Mouse (Mus musculus) CD4-positive helper T cell, adult 2 months (primary cell): Measurements from ENCODE around the gene Gas7.

ENCODE experiments used
- DNase-seq: peaks from one replicate; pipeline ENCODE4 v3.0.0-alpha.2; 2012; ENCODE audit warnings: low read depth, missing footprints, low spot score

The Gas7 gene

GRCm38 (mm10) chr11:67616557-67617239, 161.5 kb downstream of the Gas7 start:
- no peak for DNase-seq

- DNase-seq: no peak
Observed at GRCm38 (mm10) chr11:67622340-67622739, 167.1 kb downstream of the Gas7 start.

GRCm38 (mm10) chr11:67627179-67627578, 171.9 kb downstream of the Gas7 start:
- DNase-seq: no peak

GRCm38 (mm10) chr11:67628522-67628921, 173.3 kb downstream of the Gas7 start:
- DNase-seq: no peak

GRCm38 (mm10) chr11:67632906-67633305, 177.7 kb downstream of the Gas7 start:
- DNase-seq: no peak

GRCm38 (mm10) chr11:67633620-67634229, 178.5 kb downstream of the Gas7 start:
- peak; percentile 11 for DNase-seq

GRCm38 (mm10) chr11:67636201-67636600, 181.0 kb downstream of the Gas7 start:
- DNase-seq: no peak

- DNase-seq: no peak
Observed at GRCm38 (mm10) chr11:67636905-67637586, 181.8 kb downstream of the Gas7 start.

GRCm38 (mm10) chr11:67638401-67638800, 183.2 kb downstream of the Gas7 start:
- no peak for DNase-seq

GRCm38 (mm10) chr11:67640299-67640698, 185.1 kb downstream of the Gas7 start:
- DNase-seq: no peak

- no peak for DNase-seq
Observed at GRCm38 (mm10) chr11:67642421-67642820, 187.2 kb downstream of the Gas7 start.

GRCm38 (mm10) chr11:67642835-67643234, 187.6 kb downstream of the Gas7 start:
- no peak for DNase-seq

- DNase-seq: no peak
Observed at GRCm38 (mm10) chr11:67643465-67643864, 188.2 kb downstream of the Gas7 start.

GRCm38 (mm10) chr11:67644632-67645149, 189.5 kb downstream of the Gas7 start:
- no peak for DNase-seq

- DNase-seq: no peak
Observed at GRCm38 (mm10) chr11:67647745-67648144, 192.5 kb downstream of the Gas7 start.

GRCm38 (mm10) chr11:67648651-67649407, 193.6 kb downstream of the Gas7 start:
- DNase-seq: no peak

GRCm38 (mm10) chr11:67649971-67650707, 194.9 kb downstream of the Gas7 start:
- no peak for DNase-seq

GRCm38 (mm10) chr11:67651731-67652130, 196.5 kb downstream of the Gas7 start:
- no peak for DNase-seq

GRCm38 (mm10) chr11:67652194-67652892, 197.1 kb downstream of the Gas7 start:
- DNase-seq: no peak

GRCm38 (mm10) chr11:67652893-67653255, 197.6 kb downstream of the Gas7 start:
- no peak for DNase-seq
